16 mouse cellular contexts compared by ENCODE assay signal in genomic region chr3:87379641-87380315, GRCm38 (mm10). TPM values are rescaled to one million over a fixed set of nuclear protein-coding genes. Genes with fewer than 3 reads are reported as not detected.
"Had no signal": no experiment of that assay in that cellular context is flagged by ENCODE, and none has a peak within 500 bp of the region (broad histone marks: within the 10 kb centered on the region; RNA-seq: fewer than 3 reads in every experiment).

No protein-coding gene starts in this region.

RNA-seq across cellular contexts. Expression of gene Fcrl1, which starts 3.6 kb away (rescaled TPM):
- total RNA-seq: gastrocnemius, adult 18-20 months; gastrocnemius, postnatal 14 days; gastrocnemius, postnatal 36 days; left cerebral cortex, postnatal 4 days had no signal

RNA-seq across cellular contexts. Expression of gene Cd5l, which starts 22.1 kb away (rescaled TPM):
- total RNA-seq: gastrocnemius, adult 18-20 months; gastrocnemius, adult 8-10 months; gastrocnemius, postnatal 14 days; gastrocnemius, postnatal 36 days; hindbrain, postnatal 0 days; layer of hippocampus, adult 18-20 months; layer of hippocampus, postnatal 36 days; left cerebral cortex, adult 18-20 months; left cerebral cortex, adult 8-10 months; left cerebral cortex, postnatal 10 days; left cerebral cortex, postnatal 25 days; left cerebral cortex, postnatal 4 days had no signal

RNA-seq across cellular contexts. Expression of gene Fcrl5, which starts 55.8 kb away (rescaled TPM):
- total RNA-seq: gastrocnemius, adult 18-20 months; gastrocnemius, adult 8-10 months; gastrocnemius, postnatal 14 days; gastrocnemius, postnatal 36 days; heart, postnatal 14 days; heart, postnatal 36 days; hematopoietic stem cell, adult 5-6 weeks; hindbrain, postnatal 0 days; layer of hippocampus, adult 18-20 months; layer of hippocampus, postnatal 36 days; left cerebral cortex, adult 18-20 months; left cerebral cortex, adult 8-10 months; left cerebral cortex, postnatal 25 days; left cerebral cortex, postnatal 4 days; liver, adult 2 months had no signal
